Mouse (Mus musculus) ES-E14 (cell line): ENCODE measurements around the gene Nhsl1.

Experiments
- CHD2 ChIP-seq: IDR thresholded peaks from 2 replicates; pipeline ENCODE4 v1.6.1; 2014; ENCODE audit warnings: mild to moderate bottlenecking, low read depth, low read length, inconsistent platforms
- MAFK ChIP-seq: IDR thresholded peaks from 2 replicates; pipeline ENCODE4 v1.6.1; 2014; ENCODE audit warnings: mild to moderate bottlenecking, low read depth, low read length, inconsistent platforms; ENCODE audit not compliant: insufficient read depth
- ZC3H11A ChIP-seq: IDR thresholded peaks from 2 replicates; pipeline ENCODE4 v1.6.1; 2012; ENCODE audit warnings: low read depth, mild to moderate bottlenecking, inconsistent platforms, low read length, borderline replicate concordance

GRCm38 (mm10) chr10:18334734-18335133 lies 15.9 kb downstream of the Nhsl1 start:
- no peak for TF ChIP-seq ZC3H11A
- no peak for TF ChIP-seq CHD2
- TF ChIP-seq MAFK: no peak
